Mouse (Mus musculus) midbrain, embryonic 11.5 days (tissue): Measurements from ENCODE around the gene Bdkrb1. TPM values are rescaled to one million over a fixed set of nuclear protein-coding genes. Genes with fewer than 3 reads are reported as not detected.

Source experiments
- ATAC-seq: fragments of 200-750 bp; cut with Nextera tagmentation; 2 replicates; pipeline ENCODE4 v1.8.0; 2017; ENCODE audit warnings: moderate TSS enrichment, moderate library complexity; ENCODE audit not compliant: low FRiP score
- DNase-seq: peaks from one replicate; pipeline ENCODE4 v3.0.0; 2015; ENCODE audit warnings: low spot score; ENCODE audit errors: missing footprints
- H3K27ac ChIP-seq: fragments of 300-500 bp; sonication (generic); 2 replicates; pipeline ENCODE4 v1.5.1; 2014; ENCODE audit warnings: low read depth, low read length
- H3K27me3 ChIP-seq: fragments of 300-500 bp; sonication (generic); 2 replicates; pipeline ENCODE4 v1.6.1; 2014; ENCODE audit warnings: mild to moderate bottlenecking, low read length, moderate library complexity, mixed read lengths; ENCODE audit not compliant: control insufficient read depth, insufficient read depth
- H3K36me3 ChIP-seq: fragments of 300-500 bp; sonication (generic); 2 replicates; pipeline ENCODE4 v1.6.1; 2014; ENCODE audit warnings: mild to moderate bottlenecking, low read length, moderate library complexity, mixed read lengths; ENCODE audit not compliant: control insufficient read depth, insufficient read depth
- H3K4me1 ChIP-seq: fragments of 300-500 bp; sonication (generic); 2 replicates; pipeline ENCODE4 v1.6.1; 2014; ENCODE audit warnings: low read length; ENCODE audit not compliant: control insufficient read depth, insufficient read depth
- H3K4me2 ChIP-seq: fragments of 300-500 bp; sonication (generic); 2 replicates; pipeline ENCODE4 v1.6.1; 2014; ENCODE audit warnings: mild to moderate bottlenecking, moderate library complexity
- H3K4me3 ChIP-seq: fragments of 300-500 bp; sonication (generic); 2 replicates; pipeline ENCODE4 v1.5.1; 2014; ENCODE audit warnings: low read depth, low read length
- H3K9ac ChIP-seq: fragments of 300-500 bp; sonication (generic); 2 replicates; pipeline ENCODE4 v1.6.1; 2014; ENCODE audit warnings: low read length
- H3K9me3 ChIP-seq: fragments of 300-500 bp; sonication (generic); 2 replicates; pipeline ENCODE4 v1.6.1; 2016; ENCODE audit warnings: low read length; ENCODE audit not compliant: control insufficient read depth
- WGBS: fragments of 180-500 bp; shearing (Covaris S2); extraction: QIAGEN DNeasy Blood & Tissue Kit; methylation state at CpG from one replicate; pipeline ENCODE4 v1.1.7; 2014; 5-methylcytosine and 5-hydroxymethylcytosine counted together
- polyA plus RNA-seq: library from polyadenylated mRNA; unstranded; fragments of >200 nt; fragmentation: Nextera tagmentation; extraction: Ambion mirVana; gene quantifications from 2 replicates; pipeline ENCODE4 v1.2.1, GENCODE M21; 2014

The Bdkrb1 gene
- polyA plus RNA-seq, 1 experiment from 2014 or later: not detected

- H3K4me2 ChIP-seq: no peak overlapping the region
- H3K36me3 ChIP-seq: no peaks in the 10 kb centered on the region
- H3K4me1 ChIP-seq: peaks cover 11% of the 10 kb centered on the region
- DNase-seq: no peak
- 88% methylated on average over 5 of the region's 5 CpGs for WGBS
- no peak overlapping the region for H3K9ac ChIP-seq
- ATAC-seq: no peak
- H3K4me3 ChIP-seq: no peak overlapping the region
- peaks cover 23% of the 10 kb centered on the region for H3K27me3 ChIP-seq
- no peaks in the 10 kb centered on the region for H3K9me3 ChIP-seq
- no peak overlapping the region for H3K27ac ChIP-seq
Measured at GRCm38 (mm10) chr12:105565221-105565620, 37.7 kb upstream of the Bdkrb1 start.

- H3K9me3 ChIP-seq: no peaks in the 10 kb centered on the region
Measured at GRCm38 (mm10) chr12:105571867-105572266, 31.0 kb upstream of the Bdkrb1 start.

GRCm38 (mm10) chr12:105572622-105573021, 30.3 kb upstream of the Bdkrb1 start:
- no peaks in the 10 kb centered on the region for H3K27me3 ChIP-seq
- H3K27ac ChIP-seq: no peak overlapping the region
- WGBS: 77% methylated on average over 2 of the region's 2 CpGs
- no peak for ATAC-seq
- no peak overlapping the region for H3K4me3 ChIP-seq
- H3K9ac ChIP-seq: no peak overlapping the region
- no peak overlapping the region for H3K4me2 ChIP-seq
- no peaks in the 10 kb centered on the region for H3K36me3 ChIP-seq
- no peaks in the 10 kb centered on the region for H3K9me3 ChIP-seq
- DNase-seq: no peak
- no peaks in the 10 kb centered on the region for H3K4me1 ChIP-seq

More at GRCm38 (mm10) chr12:105571867-105572266, 31.0 kb upstream of the Bdkrb1 start:
- Histone ChIP-seq H3K4me3 (no peak overlapping the region), H3K9ac (no peak overlapping the region), H3K4me1 (no peaks in the 10 kb centered on the region), H3K4me2 (no peak overlapping the region), H3K36me3 (no peaks in the 10 kb centered on the region), H3K27me3 (no peaks in the 10 kb centered on the region), H3K27ac (no peak overlapping the region)
- 82% methylated on average over 3 of the region's 3 CpGs for WGBS
- DNase-seq (peak; percentile 69), ATAC-seq (no peak)

GRCm38 (mm10) chr12:105574356-105574755, 28.5 kb upstream of the Bdkrb1 start:
- ATAC-seq (no peak), DNase-seq (no peak)
- H3K27me3 ChIP-seq: no peaks in the 10 kb centered on the region
- WGBS: 89% methylated on average over 4 of the region's 4 CpGs
- no peaks in the 10 kb centered on the region for H3K4me1 ChIP-seq
- H3K4me2 ChIP-seq: no peak overlapping the region
- no peaks in the 10 kb centered on the region for H3K36me3 ChIP-seq
- H3K9me3 ChIP-seq: no peaks in the 10 kb centered on the region
- no peak overlapping the region for H3K27ac ChIP-seq
- no peak overlapping the region for H3K9ac ChIP-seq
- H3K4me3 ChIP-seq: no peak overlapping the region

- Histone ChIP-seq H3K36me3 (no peaks in the 10 kb centered on the region), H3K9ac (no peak overlapping the region), H3K4me1 (peaks cover 6% of the 10 kb centered on the region; the same call in 1 of the 2 replicates), H3K9me3 (no peaks in the 10 kb centered on the region), H3K4me2 (no peak overlapping the region), H3K27ac (no peak overlapping the region), H3K27me3 (no peaks in the 10 kb centered on the region), H3K4me3 (no peak overlapping the region)
- DNase-seq (peak; percentile 31), ATAC-seq (no peak)
- 78% methylated on average over 17 of the region's 17 CpGs for WGBS
Measured at GRCm38 (mm10) chr12:105580490-105580889, 22.4 kb upstream of the Bdkrb1 start.

GRCm38 (mm10) chr12:105582486-105582885, 20.4 kb upstream of the Bdkrb1 start:
- H3K9ac ChIP-seq: no peak overlapping the region
- 62% methylated on average over 9 of the region's 9 CpGs for WGBS
- no peak overlapping the region for H3K4me2 ChIP-seq
- DNase-seq (no peak), ATAC-seq (no peak)
- no peaks in the 10 kb centered on the region for H3K9me3 ChIP-seq
- H3K4me1 ChIP-seq: peaks cover 6% of the 10 kb centered on the region; the same call in 1 of the 2 replicates
- no peaks in the 10 kb centered on the region for H3K36me3 ChIP-seq
- no peak overlapping the region for H3K4me3 ChIP-seq
- H3K27me3 ChIP-seq: no peaks in the 10 kb centered on the region
- H3K27ac ChIP-seq: no peak overlapping the region

- Histone ChIP-seq H3K9ac (no peak overlapping the region), H3K4me3 (no peak overlapping the region), H3K27me3 (no peaks in the 10 kb centered on the region), H3K36me3 (no peaks in the 10 kb centered on the region), H3K4me1 (peaks cover 6% of the 10 kb centered on the region; the same call in 1 of the 2 replicates), H3K4me2 (no peak overlapping the region), H3K9me3 (no peaks in the 10 kb centered on the region), H3K27ac (no peak overlapping the region)
- 18% methylated on average over 2 of the region's 2 CpGs for WGBS
- DNase-seq (peak; percentile 81), ATAC-seq (peak; percentile 56; the same call in 1 of the 2 replicates)
Measured at GRCm38 (mm10) chr12:105583484-105583883, 19.4 kb upstream of the Bdkrb1 start.

GRCm38 (mm10) chr12:105584851-105585250, 18.0 kb upstream of the Bdkrb1 start:
- H3K36me3 ChIP-seq: no peaks in the 10 kb centered on the region
- H3K27me3 ChIP-seq: no peaks in the 10 kb centered on the region
- 18% methylated on average over 12 of the region's 12 CpGs for WGBS
- ATAC-seq (peak; percentile 59; the same call in 1 of the 2 replicates), DNase-seq (peak; percentile 92)
- no peak overlapping the region for H3K9ac ChIP-seq
- H3K9me3 ChIP-seq: no peaks in the 10 kb centered on the region
- no peak overlapping the region for H3K4me2 ChIP-seq
- no peak overlapping the region for H3K4me3 ChIP-seq
- peaks cover 6% of the 10 kb centered on the region; the same call in 1 of the 2 replicates for H3K4me1 ChIP-seq
- H3K27ac ChIP-seq: no peak overlapping the region

- Histone ChIP-seq H3K9ac (no peak overlapping the region), H3K4me3 (no peak overlapping the region), H3K4me1 (peaks cover 6% of the 10 kb centered on the region; the same call in 1 of the 2 replicates), H3K36me3 (no peaks in the 10 kb centered on the region), H3K4me2 (no peak overlapping the region), H3K27me3 (no peaks in the 10 kb centered on the region), H3K27ac (no peak overlapping the region), H3K9me3 (no peaks in the 10 kb centered on the region)
- peak; percentile 68 for DNase-seq
- no peak for ATAC-seq
- WGBS: 87% methylated on average over 8 of the region's 8 CpGs
Measured at GRCm38 (mm10) chr12:105587526-105587925, 15.4 kb upstream of the Bdkrb1 start.
